Mouse (Mus musculus): Measurements from ENCODE around the gene Ncoa7. TPM values are rescaled to one million over a fixed set of nuclear protein-coding genes. Genes with fewer than 3 reads are reported as not detected.

The Ncoa7 gene
- polyA plus RNA-seq, 1 experiment: 3.9 TPM

DNA sequence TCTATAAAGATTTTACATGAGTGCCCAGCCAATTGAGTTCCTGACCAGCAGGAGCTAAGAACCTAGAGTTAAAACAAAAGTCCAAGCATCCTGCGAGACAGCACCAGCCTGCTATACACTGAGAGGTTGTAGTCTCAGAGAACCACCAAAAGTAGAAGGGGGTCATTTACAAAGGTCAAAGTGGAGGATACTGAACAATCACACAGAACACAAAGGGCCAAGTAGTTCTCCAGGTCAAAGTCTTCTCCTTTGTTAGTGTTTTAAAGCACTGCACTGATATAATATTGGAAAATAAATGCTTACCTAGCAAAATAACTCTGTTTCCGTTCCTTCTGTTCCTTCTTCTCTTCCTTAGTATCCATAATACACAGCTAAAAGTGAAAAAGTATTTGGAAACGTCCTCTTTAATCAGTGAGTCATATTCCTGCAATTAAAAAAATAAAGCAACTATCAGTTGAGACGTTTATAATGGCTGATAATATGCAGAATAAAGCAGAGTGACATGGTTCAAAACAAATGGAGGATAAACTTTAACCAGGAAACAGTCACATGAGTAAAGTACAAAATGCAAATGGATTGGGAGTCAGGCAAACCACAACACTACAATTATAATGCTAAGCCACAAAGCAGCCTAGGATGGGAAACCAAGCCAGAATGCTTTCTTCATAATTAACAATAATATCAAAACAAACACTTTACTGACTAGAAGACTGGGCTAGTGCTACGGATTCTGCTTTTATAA is 31.5 kb downstream of the Ncoa7 start:
- no peaks in the 10 kb centered on the region for H3K36me3 ChIP-seq (ENCODE audit: control insufficient read depth, insufficient read depth)
- no peaks in the 10 kb centered on the region for H3K27me3 ChIP-seq (ENCODE audit: control insufficient read depth, insufficient read depth, insufficient read length)
- H3K79me3 ChIP-seq (ENCODE audit: low read depth): peaks cover 2% of the 10 kb centered on the region
- TF ChIP-seq CEBPB (IDR thresholded peaks at IDR 0.05; ENCODE audit: low read depth): no peak
- TF ChIP-seq MYOG (IDR thresholded peaks at IDR 0.05; ENCODE audit: control insufficient read depth, extremely low read depth, insufficient read length): no peak
- TF ChIP-seq MYOD1 (IDR thresholded peaks at IDR 0.05; ENCODE audit: control insufficient read depth, insufficient read length, low read depth): no peak
- TF ChIP-seq CTCF (IDR thresholded peaks at IDR 0.05; ENCODE audit: control insufficient read depth, insufficient read depth, insufficient read length): no peak
- no peak overlapping the region for H3K4me3 ChIP-seq (ENCODE audit: insufficient read depth, poor library complexity, severe bottlenecking)
- no peak overlapping the region for H3ac ChIP-seq (ENCODE audit: control insufficient read depth, insufficient read length, low read depth)
- H3K79me2 ChIP-seq (ENCODE audit: control insufficient read depth, insufficient read depth): no peaks in the 10 kb centered on the region

DNA sequence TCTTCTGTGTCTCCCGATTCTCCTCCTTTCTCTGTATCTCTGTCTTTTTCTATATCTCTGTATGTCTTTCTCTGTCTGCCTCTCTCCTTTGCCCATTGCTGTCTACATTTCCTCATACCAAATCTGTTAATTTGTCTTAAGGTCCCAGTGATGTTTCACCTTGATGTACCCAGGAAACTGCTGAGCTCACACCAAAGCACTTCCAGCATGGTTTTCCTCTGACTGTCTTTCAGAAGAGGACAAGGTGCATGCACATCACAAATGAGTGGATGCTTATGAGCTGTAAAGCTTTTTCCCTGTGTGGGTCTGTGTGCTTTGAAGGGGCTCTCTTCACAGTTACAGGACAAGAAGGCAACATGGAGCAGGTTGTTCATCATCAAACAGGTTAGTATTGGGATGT is 34.3 kb downstream of the Ncoa7 start:
- H3ac ChIP-seq (ENCODE audit: control insufficient read depth, insufficient read length, low read depth): no peak overlapping the region
- TF ChIP-seq MYOG (IDR thresholded peaks at IDR 0.05; ENCODE audit: control insufficient read depth, extremely low read depth, insufficient read length) (no peak), USF1 (IDR thresholded peaks at IDR 0.05; ENCODE audit: low read depth) (no peak), MAX (IDR thresholded peaks at IDR 0.05) (no peak), CTCF (IDR thresholded peaks at IDR 0.05; ENCODE audit: control insufficient read depth, insufficient read depth, insufficient read length) (no peak), FOSL1 (IDR thresholded peaks at IDR 0.05; ENCODE audit: insufficient read depth, low read length, poor library complexity, severe bottlenecking) (no peak), CEBPB (IDR thresholded peaks at IDR 0.05; ENCODE audit: low read depth) (no peak), MYOD1 (IDR thresholded peaks at IDR 0.05; ENCODE audit: control insufficient read depth, insufficient read length, low read depth) (no peak)
- no peaks in the 10 kb centered on the region for H3K27me3 ChIP-seq (ENCODE audit: control insufficient read depth, insufficient read depth, insufficient read length)
- no peaks in the 10 kb centered on the region for H3K36me3 ChIP-seq (ENCODE audit: control insufficient read depth, insufficient read depth)
- no peak overlapping the region for H3K4me3 ChIP-seq (ENCODE audit: insufficient read depth, poor library complexity, severe bottlenecking)
- H3K79me2 ChIP-seq (ENCODE audit: control insufficient read depth, insufficient read depth): no peaks in the 10 kb centered on the region
- H3K79me3 ChIP-seq (ENCODE audit: low read depth): peaks cover 2% of the 10 kb centered on the region

DNA sequence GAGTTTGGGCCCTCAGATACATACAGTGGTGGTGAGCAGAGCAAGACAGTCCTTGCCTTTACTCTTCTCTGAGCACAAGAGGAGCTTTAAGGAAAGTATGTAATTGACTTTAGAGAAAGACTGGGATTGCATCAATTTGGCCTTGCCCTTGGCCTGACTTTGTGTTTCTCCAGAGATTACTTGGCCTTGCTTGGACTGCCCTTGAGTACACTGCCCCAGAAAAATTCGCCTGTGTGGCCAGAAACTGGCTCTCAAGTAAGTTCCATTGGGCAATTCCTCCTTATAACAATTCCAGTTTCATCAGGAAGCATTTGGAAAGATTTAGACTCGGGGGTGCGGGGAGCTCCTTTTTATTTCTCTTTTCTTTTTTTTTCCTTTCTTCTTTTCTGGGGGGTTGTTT is 34.9 kb downstream of the Ncoa7 start:
- H3K27me3 ChIP-seq (ENCODE audit: control insufficient read depth, insufficient read depth, insufficient read length): no peaks in the 10 kb centered on the region
- TF ChIP-seq MYOD1 (IDR thresholded peaks at IDR 0.05; ENCODE audit: control insufficient read depth, insufficient read length, low read depth): no peak
- TF ChIP-seq MAX (IDR thresholded peaks at IDR 0.05): no peak
- no peak for TF ChIP-seq CEBPB (IDR thresholded peaks at IDR 0.05; ENCODE audit: low read depth)
- TF ChIP-seq MYOG (IDR thresholded peaks at IDR 0.05; ENCODE audit: control insufficient read depth, extremely low read depth, insufficient read length): no peak
- TF ChIP-seq CTCF (IDR thresholded peaks at IDR 0.05; ENCODE audit: control insufficient read depth, insufficient read depth, insufficient read length): no peak
- no peak for TF ChIP-seq FOSL1 (IDR thresholded peaks at IDR 0.05; ENCODE audit: insufficient read depth, low read length, poor library complexity, severe bottlenecking)
- TF ChIP-seq USF1 (IDR thresholded peaks at IDR 0.05; ENCODE audit: low read depth): no peak

DNA sequence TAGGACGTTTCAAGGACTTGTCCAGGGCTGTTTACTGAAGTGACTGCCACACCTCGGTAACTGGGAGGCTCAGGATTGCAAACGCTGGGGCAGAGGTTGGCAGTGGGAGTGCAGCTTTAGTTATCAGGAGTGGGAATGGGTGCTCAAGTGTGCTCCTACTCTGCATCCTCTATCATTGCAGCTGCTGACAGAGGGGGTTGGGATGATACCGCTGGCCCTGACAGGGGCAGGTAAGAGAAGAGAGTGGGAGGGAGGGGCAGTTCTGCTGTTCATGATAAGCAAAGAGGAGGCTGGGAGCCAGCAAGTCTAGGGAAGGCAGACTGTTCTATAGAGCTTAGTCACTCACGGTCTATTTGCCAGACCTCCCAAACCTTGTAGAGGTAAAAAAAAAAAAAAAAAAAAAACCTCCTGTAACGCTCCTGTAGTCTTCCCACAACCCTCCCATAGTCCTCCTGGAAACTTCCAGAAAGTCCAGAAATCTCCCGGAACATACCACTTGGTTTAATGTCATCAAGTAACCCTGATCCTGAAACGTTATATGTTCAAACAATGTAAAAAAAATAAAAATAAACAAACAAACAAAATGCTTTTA is 39.9 kb downstream of the Ncoa7 start:
- Histone ChIP-seq H3K36me3 (ENCODE audit: control insufficient read depth, insufficient read depth) (no peaks in the 10 kb centered on the region), H3ac (ENCODE audit: control insufficient read depth, insufficient read length, low read depth) (no peak overlapping the region), H3K79me3 (ENCODE audit: low read depth) (no peaks in the 10 kb centered on the region), H3K27me3 (ENCODE audit: control insufficient read depth, insufficient read depth, insufficient read length) (no peaks in the 10 kb centered on the region), H3K4me3 (ENCODE audit: insufficient read depth, poor library complexity, severe bottlenecking) (no peak overlapping the region), H3K79me2 (ENCODE audit: control insufficient read depth, insufficient read depth) (no peaks in the 10 kb centered on the region)
- TF ChIP-seq CTCF (IDR thresholded peaks at IDR 0.05; ENCODE audit: control insufficient read depth, insufficient read depth, insufficient read length): no peak
- TF ChIP-seq CEBPB (IDR thresholded peaks at IDR 0.05; ENCODE audit: low read depth): no peak
- no peak for TF ChIP-seq MYOG (IDR thresholded peaks at IDR 0.05; ENCODE audit: control insufficient read depth, extremely low read depth, insufficient read length)
- TF ChIP-seq MYOD1 (IDR thresholded peaks at IDR 0.05; ENCODE audit: control insufficient read depth, insufficient read length, low read depth): no peak
- TF ChIP-seq FOSL1 (IDR thresholded peaks at IDR 0.05; ENCODE audit: insufficient read depth, low read length, poor library complexity, severe bottlenecking): no peak
- TF ChIP-seq USF1 (IDR thresholded peaks at IDR 0.05; ENCODE audit: low read depth): no peak
- no peak for TF ChIP-seq MAX (IDR thresholded peaks at IDR 0.05)

More for the DNA sequence above, 34.9 kb downstream of the Ncoa7 start:
- Histone ChIP-seq H3K4me3 (ENCODE audit: insufficient read depth, poor library complexity, severe bottlenecking) (no peak overlapping the region), H3K79me2 (ENCODE audit: control insufficient read depth, insufficient read depth) (no peaks in the 10 kb centered on the region), H3K36me3 (ENCODE audit: control insufficient read depth, insufficient read depth) (no peaks in the 10 kb centered on the region), H3ac (ENCODE audit: control insufficient read depth, insufficient read length, low read depth) (no peak overlapping the region), H3K79me3 (ENCODE audit: low read depth) (peaks cover 2% of the 10 kb centered on the region)

DNA sequence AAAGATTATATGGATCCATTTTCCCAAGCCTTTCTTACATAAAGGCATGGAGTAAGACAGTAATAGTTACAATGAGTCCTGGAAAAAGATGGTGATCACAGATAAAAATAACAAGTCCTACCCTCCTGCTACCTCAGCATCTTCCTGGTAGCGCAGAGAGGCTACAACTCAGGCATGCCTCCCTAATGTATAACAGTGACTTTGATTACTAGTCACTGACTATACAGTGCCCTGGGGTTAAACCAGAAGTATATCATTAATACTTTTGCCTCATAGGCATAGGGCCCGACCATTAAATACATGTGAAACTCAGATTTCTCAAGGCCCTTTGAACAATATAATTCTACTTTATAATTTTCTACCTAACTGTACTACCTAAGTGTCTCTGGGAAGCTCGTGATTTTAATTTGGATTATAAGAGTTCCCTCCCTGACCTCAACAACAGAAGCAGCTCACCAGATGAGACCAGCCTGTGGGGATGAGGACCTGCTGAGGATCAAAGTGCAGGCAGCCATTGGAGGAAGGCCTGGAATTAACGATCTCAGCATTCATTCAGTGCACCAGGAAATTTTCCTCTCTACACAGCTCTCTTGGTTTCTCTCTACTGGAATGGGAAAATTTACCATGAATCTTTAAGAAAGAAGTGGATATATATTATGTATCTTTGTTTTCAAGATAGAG is 40.7 kb downstream of the Ncoa7 start:
- no peaks in the 10 kb centered on the region for H3K79me3 ChIP-seq (ENCODE audit: low read depth)
- no peak for TF ChIP-seq CTCF (IDR thresholded peaks at IDR 0.05; ENCODE audit: control insufficient read depth, insufficient read depth, insufficient read length)
- TF ChIP-seq USF1 (IDR thresholded peaks at IDR 0.05; ENCODE audit: low read depth): no peak
- TF ChIP-seq MYOD1 (IDR thresholded peaks at IDR 0.05; ENCODE audit: control insufficient read depth, insufficient read length, low read depth): no peak
- TF ChIP-seq MYOG (IDR thresholded peaks at IDR 0.05; ENCODE audit: control insufficient read depth, extremely low read depth, insufficient read length): no peak
- TF ChIP-seq FOSL1 (IDR thresholded peaks at IDR 0.05; ENCODE audit: insufficient read depth, low read length, poor library complexity, severe bottlenecking): no peak
- TF ChIP-seq MAX (IDR thresholded peaks at IDR 0.05): no peak
- no peak for TF ChIP-seq CEBPB (IDR thresholded peaks at IDR 0.05; ENCODE audit: low read depth)
- no peaks in the 10 kb centered on the region for H3K79me2 ChIP-seq (ENCODE audit: control insufficient read depth, insufficient read depth)
- H3ac ChIP-seq (ENCODE audit: control insufficient read depth, insufficient read length, low read depth): no peak overlapping the region
- H3K36me3 ChIP-seq (ENCODE audit: control insufficient read depth, insufficient read depth): no peaks in the 10 kb centered on the region
- no peak overlapping the region for H3K4me3 ChIP-seq (ENCODE audit: insufficient read depth, poor library complexity, severe bottlenecking)
- no peaks in the 10 kb centered on the region for H3K27me3 ChIP-seq (ENCODE audit: control insufficient read depth, insufficient read depth, insufficient read length)

All from C2C12 (cell line).